Mouse (Mus musculus) frontal cortex, postnatal 14 days (tissue): ENCODE data around the gene Tubgcp4.
A peak's percentile ranks its signal among the peaks of the same experiment; 100 is the strongest.

Experiments used
- DNase-seq, 2 experiments: peaks; one replicate each; pipeline ENCODE4 v3.0.0; 2022; ENCODE audit warnings: low spot score in 2 of 2

The Tubgcp4 gene

GRCm38 (mm10) chr2:121204276-121204675, 33.8 kb downstream of the Tubgcp4 start:
- no peak for DNase-seq

- no peak for DNase-seq
Measured at GRCm38 (mm10) chr2:121206541-121206940, 36.1 kb downstream of the Tubgcp4 start.

- DNase-seq, result no peak
Measured at GRCm38 (mm10) chr2:121214491-121214890, 44.0 kb downstream of the Tubgcp4 start.

GRCm38 (mm10) chr2:121219177-121219576, 48.7 kb downstream of the Tubgcp4 start:
- DNase-seq, result no peak

GRCm38 (mm10) chr2:121219994-121220393, 49.5 kb downstream of the Tubgcp4 start:
- no peak for DNase-seq

GRCm38 (mm10) chr2:121223010-121223409, 52.6 kb downstream of the Tubgcp4 start:
- peak in 1 of 2 experiments; percentile 25 for DNase-seq

GRCm38 (mm10) chr2:121228135-121228534, 57.7 kb downstream of the Tubgcp4 start:
- DNase-seq, result no peak

- no peak for DNase-seq
Measured at GRCm38 (mm10) chr2:121235460-121236072, 65.1 kb downstream of the Tubgcp4 start.

GRCm38 (mm10) chr2:121239426-121239825, 69.0 kb downstream of the Tubgcp4 start:
- DNase-seq, result no peak

GRCm38 (mm10) chr2:121244099-121244498, 73.6 kb downstream of the Tubgcp4 start:
- DNase-seq, result no peak
